25 mouse cellular contexts compared by ENCODE assay signal in the genomic region with DNA sequence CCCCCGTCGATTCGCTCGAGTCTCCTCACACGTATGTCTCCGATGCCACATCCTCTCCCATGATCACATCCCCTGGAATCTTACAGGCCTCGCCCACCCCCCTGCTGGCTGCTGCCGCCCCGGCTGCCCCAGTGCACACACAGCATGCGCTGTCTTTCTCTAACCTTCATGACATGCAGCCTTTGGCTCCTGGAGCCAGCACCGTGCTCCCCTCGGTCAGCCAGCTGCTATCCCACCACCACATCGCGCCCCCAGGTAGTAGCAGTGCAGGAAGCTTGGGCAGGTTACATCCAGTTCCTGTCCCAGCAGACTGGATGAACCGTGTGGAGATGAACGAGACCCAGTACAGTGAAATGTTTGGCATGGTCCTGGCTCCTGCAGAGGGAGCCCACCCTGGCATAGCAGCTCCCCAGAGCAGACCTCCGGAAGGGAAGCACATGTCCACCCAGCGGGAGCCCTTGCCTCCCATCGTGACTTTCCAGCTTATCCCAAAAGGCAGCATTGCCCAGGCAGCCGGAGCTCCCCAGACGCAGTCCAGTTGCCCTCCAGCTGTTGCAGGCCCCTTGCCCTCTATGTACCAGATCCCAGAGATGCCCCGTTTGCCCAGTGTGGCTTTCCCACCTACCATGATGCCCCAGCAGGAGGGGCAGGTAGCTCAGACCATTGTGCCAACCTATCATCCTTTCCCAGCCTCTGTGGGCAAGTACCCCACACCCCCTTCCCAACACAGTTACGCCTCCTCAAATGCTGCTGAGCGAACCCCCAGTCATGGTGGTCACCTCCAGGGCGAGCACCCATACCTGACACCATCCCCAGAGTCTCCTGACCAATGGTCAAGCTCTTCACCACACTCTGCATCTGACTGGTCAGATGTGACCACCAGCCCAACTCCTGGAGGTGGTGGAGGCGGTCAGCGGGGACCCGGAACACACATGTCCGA. TPM values are rescaled to one million over a fixed set of nuclear protein-coding genes. Genes with fewer than 3 reads are reported as not detected.
A peak's percentile ranks its signal among the peaks of the same experiment; 100 is the strongest.
DNase-seq lines count a peak whose midpoint lies in the region; ATAC-seq and TF ChIP-seq lines count a peak whose summit lies in the region.
"Had no signal": no experiment of that assay in that cellular context is flagged by ENCODE, and none has a peak within 500 bp of the region (broad histone marks: within the 10 kb centered on the region; RNA-seq: fewer than 3 reads in every experiment).

No protein-coding gene starts in this region.

- H3K27ac ChIP-seq in forebrain, embryonic 13.5 days, result no peak overlapping the region
- no peak overlapping the region for H3K27ac ChIP-seq in forebrain, embryonic 11.5 days (ENCODE audit: low read depth, low read length)
- H3K27ac ChIP-seq in kidney, embryonic 16.5 days (ENCODE audit: low read length), result no peak overlapping the region
- no peak overlapping the region for H3K27ac ChIP-seq in limb, embryonic 15.5 days
- H3K27ac ChIP-seq: embryonic facial prominence, embryonic 13.5 days; forebrain, embryonic 15.5 days; heart, embryonic 15.5 days; limb, embryonic 13.5 days; midbrain, embryonic 10.5 days; neural tube, embryonic 12.5 days had no signal

- no peak for DNase-seq in forebrain, embryonic 11.5 days (ENCODE audit: low spot score)
- no peak for DNase-seq in kidney, postnatal 36 days
- no peak for DNase-seq in cerebellum, postnatal 36 days
- DNase-seq in ovary, postnatal 14 days (ENCODE audit: low spot score), result no peak
- DNase-seq: cerebellum, adult 11-12 months; cerebellum, postnatal 10 days; heart, postnatal 36 days; lung, postnatal 10 days; retina, postnatal 1 day; right cerebral cortex, postnatal 25 days; spleen, adult 18-20 months had no signal

- H3K4me2 ChIP-seq in forebrain, embryonic 13.5 days, result no peak overlapping the region
- no peak overlapping the region for H3K4me2 ChIP-seq in forebrain, embryonic 11.5 days (ENCODE audit: low read depth, low read length, severe bottlenecking)
- no peak overlapping the region for H3K4me2 ChIP-seq in kidney, embryonic 16.5 days (replicated peaks; ENCODE audit: low read depth, low read length)
- no peak overlapping the region for H3K4me2 ChIP-seq in limb, embryonic 15.5 days
- H3K4me2 ChIP-seq: embryonic facial prominence, embryonic 13.5 days; forebrain, embryonic 15.5 days; heart, embryonic 15.5 days; limb, embryonic 13.5 days; neural tube, embryonic 12.5 days had no signal

- WGBS in forebrain, embryonic 13.5 days, result 96% methylated on average over 29 of the region's 29 CpGs
- 96% methylated on average over 29 of the region's 29 CpGs for WGBS in forebrain, embryonic 11.5 days
- 94% methylated on average over 29 of the region's 29 CpGs for WGBS in kidney, embryonic 16.5 days
- 95% methylated on average over 29 of the region's 29 CpGs for WGBS in limb, embryonic 15.5 days

- no peak overlapping the region for H3K9ac ChIP-seq in forebrain, embryonic 13.5 days
- H3K9ac ChIP-seq in forebrain, embryonic 11.5 days (ENCODE audit: low read length), result no peak overlapping the region
- no peak overlapping the region for H3K9ac ChIP-seq in kidney, embryonic 16.5 days (replicated peaks; ENCODE audit: low read length)
- no peak overlapping the region for H3K9ac ChIP-seq in limb, embryonic 15.5 days
- H3K9ac ChIP-seq: embryonic facial prominence, embryonic 13.5 days; forebrain, embryonic 15.5 days; heart, embryonic 15.5 days; limb, embryonic 13.5 days; neural tube, embryonic 12.5 days had no signal

- no peak for TF ChIP-seq CTCF in E14TG2a.4 (conservative IDR thresholded peaks at IDR 0.05; ENCODE audit: low read length)

- no peaks in the 10 kb centered on the region for H3K4me1 ChIP-seq in forebrain, embryonic 13.5 days
- no peaks in the 10 kb centered on the region for H3K4me1 ChIP-seq in forebrain, embryonic 11.5 days (replicated peaks; ENCODE audit: control insufficient read depth, insufficient read depth, low read length)
- no peaks in the 10 kb centered on the region for H3K4me1 ChIP-seq in kidney, embryonic 16.5 days (ENCODE audit: insufficient read depth, low read length)
- peaks cover 13% of the 10 kb centered on the region for H3K4me1 ChIP-seq in E14TG2a.4 (replicated peaks; ENCODE audit: low read depth, low read length)
- no peaks in the 10 kb centered on the region for H3K4me1 ChIP-seq in limb, embryonic 15.5 days
- H3K4me1 ChIP-seq: embryonic facial prominence, embryonic 13.5 days; forebrain, embryonic 15.5 days; heart, embryonic 15.5 days; limb, embryonic 13.5 days; midbrain, embryonic 10.5 days; neural tube, embryonic 12.5 days had no signal

- peaks cover 85% of the 10 kb centered on the region for H3K36me3 ChIP-seq in forebrain, embryonic 13.5 days (ENCODE audit: poor library complexity, severe bottlenecking)
- peaks cover 11% of the 10 kb centered on the region for H3K36me3 ChIP-seq in forebrain, embryonic 11.5 days (ENCODE audit: control insufficient read depth, insufficient read depth, low read length)
- peaks cover 75% of the 10 kb centered on the region for H3K36me3 ChIP-seq in kidney, embryonic 16.5 days (ENCODE audit: insufficient read depth, low read length)
- H3K36me3 ChIP-seq in E14TG2a.4 (ENCODE audit: insufficient read depth, low read length), result peaks cover 53% of the 10 kb centered on the region
- H3K36me3 ChIP-seq in limb, embryonic 15.5 days, result peaks cover 90% of the 10 kb centered on the region

- 0 out of 2 replicates have a peak, but pooled peaks have one; percentile 16 for ATAC-seq in forebrain, embryonic 13.5 days
- no peak for ATAC-seq in forebrain, embryonic 11.5 days (replicated peaks; ENCODE audit: low FRiP score)
- 0 out of 2 replicates have a peak, but pooled peaks have one; percentile 24 for ATAC-seq in kidney, embryonic 16.5 days (ENCODE audit: low FRiP score, low TSS enrichment)
- ATAC-seq in limb, embryonic 15.5 days (ENCODE audit: insufficient number of reproducible peaks, low FRiP score, low TSS enrichment, low read depth), result 0 out of 2 replicates have a peak, but pooled peaks have one; percentile 3
- ATAC-seq: forebrain, embryonic 15.5 days; hindbrain, embryonic 16.5 days; intestine, embryonic 16.5 days had no signal

- H3K27me3 ChIP-seq in forebrain, embryonic 13.5 days, result no peaks in the 10 kb centered on the region
- H3K27me3 ChIP-seq in forebrain, embryonic 11.5 days (ENCODE audit: control insufficient read depth, insufficient read depth, low read length), result no peaks in the 10 kb centered on the region
- no peaks in the 10 kb centered on the region for H3K27me3 ChIP-seq in kidney, embryonic 16.5 days (ENCODE audit: insufficient read depth, low read length)
- H3K27me3 ChIP-seq in E14TG2a.4 (ENCODE audit: insufficient read depth, low read length), result no peaks in the 10 kb centered on the region
- H3K27me3 ChIP-seq in limb, embryonic 15.5 days, result no peaks in the 10 kb centered on the region
- H3K27me3 ChIP-seq: embryonic facial prominence, embryonic 13.5 days; forebrain, embryonic 15.5 days; heart, embryonic 15.5 days; limb, embryonic 13.5 days; neural tube, embryonic 12.5 days had no signal

- no peaks in the 10 kb centered on the region for H3K9me3 ChIP-seq in forebrain, embryonic 13.5 days (replicated peaks)
- H3K9me3 ChIP-seq in forebrain, embryonic 11.5 days (ENCODE audit: control insufficient read depth, low read length), result no peaks in the 10 kb centered on the region
- no peaks in the 10 kb centered on the region for H3K9me3 ChIP-seq in kidney, embryonic 16.5 days (ENCODE audit: low read length)
- H3K9me3 ChIP-seq in E14TG2a.4 (ENCODE audit: low read length), result peaks cover 6% of the 10 kb centered on the region
- H3K9me3 ChIP-seq in limb, embryonic 15.5 days, result no peaks in the 10 kb centered on the region
- H3K9me3 ChIP-seq: embryonic facial prominence, embryonic 13.5 days; forebrain, embryonic 15.5 days; heart, embryonic 15.5 days; limb, embryonic 13.5 days; midbrain, embryonic 10.5 days; neural tube, embryonic 12.5 days had no signal

- no peak overlapping the region for H3K4me3 ChIP-seq in forebrain, embryonic 13.5 days
- H3K4me3 ChIP-seq in forebrain, embryonic 11.5 days (ENCODE audit: low read depth, low read length), result no peak overlapping the region
- no peak overlapping the region for H3K4me3 ChIP-seq in kidney, embryonic 16.5 days (ENCODE audit: low read length)
- 0 out of 2 replicates have a peak overlapping the region, but pooled peaks have one; percentile 17 for H3K4me3 ChIP-seq in E14TG2a.4 (replicated peaks; ENCODE audit: low read length)
- H3K4me3 ChIP-seq in limb, embryonic 15.5 days, result no peak overlapping the region
- H3K4me3 ChIP-seq: embryonic facial prominence, embryonic 13.5 days; forebrain, embryonic 15.5 days; heart, embryonic 15.5 days; limb, embryonic 13.5 days; midbrain, embryonic 10.5 days; neural tube, embryonic 12.5 days had no signal

RNA-seq across cellular contexts. Expression of gene Adam30, which starts 13.7 kb away (rescaled TPM):
- polyA plus RNA-seq in forebrain, embryonic 13.5 days (2015; fragmentation: Nextera tagmentation; extraction: Ambion mirVana), result not detected in 2 replicates
- not detected in 2 replicates for polyA plus RNA-seq in forebrain, embryonic 11.5 days (2014; fragmentation: Nextera tagmentation; extraction: Ambion mirVana)
- polyA plus RNA-seq in kidney, embryonic 16.5 days (2015; fragmentation: Nextera tagmentation; extraction: Ambion mirVana), result not detected in 2 replicates
- not detected in 2 replicates for polyA plus RNA-seq in limb, embryonic 15.5 days (2015; fragmentation: Nextera tagmentation; extraction: Ambion mirVana)
- polyA plus RNA-seq: embryonic facial prominence, embryonic 13.5 days; forebrain, embryonic 15.5 days; heart, embryonic 15.5 days; hindbrain, embryonic 16.5 days; intestine, embryonic 16.5 days; kidney, embryonic 14.5 days; limb, embryonic 13.5 days; midbrain, embryonic 10.5 days; neural tube, embryonic 12.5 days; urinary bladder, adult 2 months had no signal
